ENCODE assay signal across 10 mouse cellular contexts in the genomic region with DNA sequence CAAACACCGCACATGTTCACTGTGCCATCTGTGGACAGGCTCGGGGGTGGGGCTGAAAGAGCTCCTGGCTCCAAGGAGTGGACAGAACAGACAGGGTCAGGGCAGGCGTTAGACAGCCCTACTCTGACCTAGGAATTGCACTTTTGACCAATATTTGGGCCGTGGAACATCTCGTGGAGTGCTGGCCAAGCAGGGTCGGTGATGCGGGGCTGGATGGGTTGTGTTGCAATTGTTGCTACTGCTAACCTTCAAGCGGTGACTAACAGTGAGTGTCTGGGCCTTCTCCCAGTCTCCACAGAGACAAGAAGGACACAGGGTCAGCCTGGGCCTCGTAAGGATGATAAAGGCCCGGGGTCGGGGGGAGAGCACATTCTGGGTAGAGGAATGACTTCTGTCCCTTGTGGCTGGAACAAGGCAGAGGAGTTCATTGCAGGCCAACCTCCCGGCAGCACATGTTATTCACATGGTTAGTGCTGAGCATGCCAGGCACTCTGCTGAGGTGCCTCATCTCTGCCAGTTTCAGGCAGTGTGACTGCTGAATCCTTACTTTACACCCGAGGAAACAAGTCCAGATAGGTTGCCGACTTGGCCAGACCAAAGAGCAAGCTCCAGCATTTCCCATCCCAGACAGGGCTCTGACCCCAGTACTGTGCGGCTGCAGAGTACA. TPM values are rescaled to one million over a fixed set of nuclear protein-coding genes. Genes with fewer than 3 reads are reported as not detected.
DNase-seq lines count a peak whose midpoint lies in the region; ATAC-seq and TF ChIP-seq lines count a peak whose summit lies in the region.
"Had no signal": no experiment of that assay in that cellular context is flagged by ENCODE, and none has a peak within 500 bp of the region (broad histone marks: within the 10 kb centered on the region; RNA-seq: fewer than 3 reads in every experiment).

No protein-coding gene starts in this region.

- 92% methylated on average over 15 of the region's 15 CpGs for WGBS in hindbrain, embryonic 14.5 days
- 88% methylated on average over 15 of the region's 15 CpGs for WGBS in hindbrain, postnatal 0 days

- no peak overlapping the region for H3K4me3 ChIP-seq in hindbrain, embryonic 14.5 days (replicated peaks; ENCODE audit: low read length)
- no peak overlapping the region for H3K4me3 ChIP-seq in hindbrain, postnatal 0 days (ENCODE audit: low read length)
- H3K4me3 ChIP-seq in left cerebral cortex, adult 2 months, result no peak overlapping the region
- H3K4me3 ChIP-seq: midbrain, embryonic 10.5 days; neural tube, embryonic 12.5 days had no signal

- no peak for ATAC-seq in hindbrain, embryonic 14.5 days (ENCODE audit: low FRiP score)
- no peak for ATAC-seq in hindbrain, postnatal 0 days

- no peak overlapping the region for H3K27ac ChIP-seq in hindbrain, embryonic 14.5 days
- H3K27ac ChIP-seq in hindbrain, postnatal 0 days, result no peak overlapping the region
- no peak overlapping the region for H3K27ac ChIP-seq in left cerebral cortex, adult 2 months
- H3K27ac ChIP-seq: midbrain, embryonic 10.5 days; neural tube, embryonic 12.5 days had no signal

- intact Hi-C loops in gastrocnemius, postnatal 14 days (cut with DNase I; ENCODE audit: low total_unique reads), result no loop called here
- intact Hi-C loops in gastrocnemius, postnatal 36 days (cut with DNase I), result no loop called here
- intact Hi-C loops in heart, postnatal 14 days (cut with DNase I), result no loop called here
- intact Hi-C loops in left cerebral cortex, adult 2 months (cut with DNase I), result no loop called here

- H3K9me3 ChIP-seq in hindbrain, embryonic 14.5 days (ENCODE audit: control insufficient read depth, low read length), result no peaks in the 10 kb centered on the region
- H3K9me3 ChIP-seq in hindbrain, postnatal 0 days (ENCODE audit: low read length), result no peaks in the 10 kb centered on the region
- H3K9me3 ChIP-seq: midbrain, embryonic 10.5 days; neural tube, embryonic 12.5 days had no signal

- no peaks in the 10 kb centered on the region for H3K27me3 ChIP-seq in hindbrain, embryonic 14.5 days (ENCODE audit: control insufficient read depth, insufficient read depth, low read length)
- H3K27me3 ChIP-seq in hindbrain, postnatal 0 days (ENCODE audit: insufficient read depth, low read length), result no peaks in the 10 kb centered on the region
- H3K27me3 ChIP-seq: neural tube, embryonic 12.5 days had no signal

- no peak for TF ChIP-seq CTCF in hindbrain, postnatal 0 days (IDR thresholded peaks at IDR 0.05; ENCODE audit: low read depth)
- no peak for TF ChIP-seq CTCF in left cerebral cortex, adult 2 months (IDR thresholded peaks at IDR 0.05)

- no peaks in the 10 kb centered on the region for H3K4me1 ChIP-seq in hindbrain, embryonic 14.5 days (replicated peaks; ENCODE audit: control insufficient read depth, insufficient read depth, low read length)
- no peaks in the 10 kb centered on the region for H3K4me1 ChIP-seq in hindbrain, postnatal 0 days (ENCODE audit: insufficient read depth, low read length)
- H3K4me1 ChIP-seq: midbrain, embryonic 10.5 days; neural tube, embryonic 12.5 days had no signal

- no peak overlapping the region for H3K4me2 ChIP-seq in hindbrain, embryonic 14.5 days (replicated peaks)
- no peak overlapping the region for H3K4me2 ChIP-seq in hindbrain, postnatal 0 days (ENCODE audit: low read depth, low read length)
- H3K4me2 ChIP-seq: neural tube, embryonic 12.5 days had no signal

- peaks cover 96% of the 10 kb centered on the region for H3K36me3 ChIP-seq in hindbrain, embryonic 14.5 days (replicated peaks; ENCODE audit: control insufficient read depth, insufficient read depth)
- peaks cover 78% of the 10 kb centered on the region for H3K36me3 ChIP-seq in hindbrain, postnatal 0 days (ENCODE audit: insufficient read depth, low read length)

- no peak overlapping the region for H3K9ac ChIP-seq in hindbrain, embryonic 14.5 days
- H3K9ac ChIP-seq in hindbrain, postnatal 0 days (replicated peaks; ENCODE audit: low read length), result no peak overlapping the region
- H3K9ac ChIP-seq: neural tube, embryonic 12.5 days had no signal

- DNase-seq in gastrocnemius, postnatal 14 days, result peak; percentile 32
- no peak for DNase-seq in gastrocnemius, postnatal 36 days
- peak; percentile 12 for DNase-seq in 416B (ENCODE audit: low read depth)
- peak; percentile 61 for DNase-seq in adrenal gland, postnatal 25 days
- DNase-seq in heart, postnatal 14 days, result peak; percentile 51 to 63
- no peak for DNase-seq in hindbrain, embryonic 14.5 days (ENCODE audit: low spot score)
- no peak for DNase-seq in hindbrain, postnatal 0 days (ENCODE audit: low spot score)
- DNase-seq in left cerebral cortex, adult 2 months (ENCODE audit: extremely low spot score in 1 of 2, low spot score in 2 of 2), result no peak

RNA-seq across cellular contexts. Expression of a gene that starts 27.6 kb away (rescaled TPM):
- total RNA-seq in gastrocnemius, postnatal 14 days (2021), result 100 to 1,000 TPM; 101 to 115 TPM
- total RNA-seq in gastrocnemius, postnatal 36 days (2021), result 100 to 1,000 TPM; 167 to 181 TPM
- total RNA-seq in adrenal gland, postnatal 25 days (2021), result 111 and 146 TPM in 2 replicates
- 10 to 100 TPM; 69.3 to 93.0 TPM for total RNA-seq in heart, postnatal 14 days (2021)
- polyA plus RNA-seq in hindbrain, embryonic 14.5 days (2014; fragmentation: Nextera tagmentation; extraction: Ambion mirVana), result 16.8 and 18.7 TPM in 2 replicates
- 62.5 and 64.1 TPM in 2 replicates for total RNA-seq in hindbrain, postnatal 0 days (2014; rRNA removed)
- polyA plus RNA-seq in hindbrain, postnatal 0 days (2015; fragmentation: Nextera tagmentation; extraction: Ambion mirVana), result 27.8 and 30.4 TPM in 2 replicates
- total RNA-seq in left cerebral cortex, adult 2 months (2021), result 100 to 1,000 TPM; 220 to 228 TPM

RNA-seq across cellular contexts. Expression of a gene that starts 29.3 kb away (rescaled TPM):
- total RNA-seq in gastrocnemius, postnatal 14 days (2021), result 10 to 100 TPM; 24.8 to 27.8 TPM
- total RNA-seq in gastrocnemius, postnatal 36 days (2021), result 10 to 100 TPM; 18.9 to 19.5 TPM
- 60.3 and 73.7 TPM in 2 replicates for total RNA-seq in adrenal gland, postnatal 25 days (2021)
- total RNA-seq in heart, postnatal 14 days (2021), result 10 to 100 TPM; 28.1 to 35.2 TPM
- 117 and 135 TPM in 2 replicates for polyA plus RNA-seq in hindbrain, embryonic 14.5 days (2014; fragmentation: Nextera tagmentation; extraction: Ambion mirVana)
- total RNA-seq in hindbrain, postnatal 0 days (2014; rRNA removed), result 147 and 151 TPM in 2 replicates
- 124 and 128 TPM in 2 replicates for polyA plus RNA-seq in hindbrain, postnatal 0 days (2015; fragmentation: Nextera tagmentation; extraction: Ambion mirVana)
- 100 to 1,000 TPM; 214 to 229 TPM for total RNA-seq in left cerebral cortex, adult 2 months (2021)

RNA-seq across cellular contexts. Expression of a gene that starts 29.8 kb away (rescaled TPM):
- 10 to 100 TPM; 30.8 to 37.9 TPM for total RNA-seq in gastrocnemius, postnatal 14 days (2021)
- total RNA-seq in gastrocnemius, postnatal 36 days (2021), result 10 to 100 TPM; 27.3 to 28.3 TPM
- 70.0 and 84.2 TPM in 2 replicates for total RNA-seq in adrenal gland, postnatal 25 days (2021)
- total RNA-seq in heart, postnatal 14 days (2021), result 10 to 100 TPM; 74.9 to 78.7 TPM
- 58.9 and 62.7 TPM in 2 replicates for polyA plus RNA-seq in hindbrain, embryonic 14.5 days (2014; fragmentation: Nextera tagmentation; extraction: Ambion mirVana)
- 136 and 148 TPM in 2 replicates for total RNA-seq in hindbrain, postnatal 0 days (2014; rRNA removed)
- 31.4 and 34.5 TPM in 2 replicates for polyA plus RNA-seq in hindbrain, postnatal 0 days (2015; fragmentation: Nextera tagmentation; extraction: Ambion mirVana)
- 100 to 1,000 TPM; 160 to 179 TPM for total RNA-seq in left cerebral cortex, adult 2 months (2021)

Comparison
In these comparisons a context has a peak if more than half of its experiments do, and no peak if none do; other contexts are left out.
1. DNase-seq: peak in gastrocnemius, postnatal 14 days (single experiment), 416B (single experiment), adrenal gland, postnatal 25 days (single experiment) and heart, postnatal 14 days (2 of 2); none in gastrocnemius, postnatal 36 days (0 of 2), hindbrain, embryonic 14.5 days (single experiment), hindbrain, postnatal 0 days (single experiment) and left cerebral cortex, adult 2 months (0 of 2).